Mouse (Mus musculus) forebrain, embryonic 12.5 days (tissue): ENCODE data around the gene Bud23. TPM values are rescaled to one million over a fixed set of nuclear protein-coding genes. Genes with fewer than 3 reads are reported as not detected.
A peak's percentile ranks its signal among the peaks of the same experiment; 100 is the strongest.

Experiments
- ATAC-seq: fragments of 200-750 bp; cut with Nextera tagmentation; 2 replicates; pipeline ENCODE4 v1.8.0; 2017; ENCODE audit warnings: moderate TSS enrichment; ENCODE audit not compliant: low FRiP score
- H3K27ac ChIP-seq: fragments of 300-500 bp; sonication (generic); 2 replicates; pipeline ENCODE4 v1.5.1; 2016; ENCODE audit warnings: mild to moderate bottlenecking
- H3K27me3 ChIP-seq: fragments of 300-500 bp; sonication (generic); 2 replicates; pipeline ENCODE4 v1.6.1; 2016; ENCODE audit warnings: mild to moderate bottlenecking
- H3K36me3 ChIP-seq: fragments of 300-500 bp; sonication (generic); replicated peaks from 2 replicates; pipeline ENCODE4 v1.6.1; 2016; ENCODE audit warnings: mild to moderate bottlenecking
- H3K4me1 ChIP-seq: fragments of 300-500 bp; sonication (generic); 2 replicates; pipeline ENCODE4 v1.6.1; 2016
- H3K4me2 ChIP-seq: fragments of 300-500 bp; sonication (generic); 2 replicates; pipeline ENCODE4 v1.6.1; 2016; ENCODE audit warnings: mild to moderate bottlenecking, moderate library complexity
- H3K4me3 ChIP-seq: fragments of 300-500 bp; sonication (generic); replicated peaks from 2 replicates; pipeline ENCODE4 v1.5.1; 2016; ENCODE audit warnings: mild to moderate bottlenecking
- H3K9ac ChIP-seq: fragments of 300-500 bp; sonication (generic); 2 replicates; pipeline ENCODE4 v1.6.1; 2016; ENCODE audit warnings: mild to moderate bottlenecking
- H3K9me3 ChIP-seq: fragments of 300-500 bp; sonication (generic); 2 replicates; pipeline ENCODE4 v1.6.1; 2016
- WGBS: fragments of 180-500 bp; shearing (Covaris S2); methylation state at CpG from one replicate; pipeline ENCODE4 v1.1.7; 2016; 5-methylcytosine and 5-hydroxymethylcytosine counted together
- polyA plus RNA-seq: library from polyadenylated mRNA; unstranded; fragments of >200 nt; fragmentation: Nextera tagmentation; extraction: Ambion mirVana; gene quantifications from 2 replicates; pipeline ENCODE4 v1.2.1, GENCODE M21; 2016

Bud23 gene
- polyA plus RNA-seq, 1 experiment from 2014 or later: 125 TPM

DNA sequence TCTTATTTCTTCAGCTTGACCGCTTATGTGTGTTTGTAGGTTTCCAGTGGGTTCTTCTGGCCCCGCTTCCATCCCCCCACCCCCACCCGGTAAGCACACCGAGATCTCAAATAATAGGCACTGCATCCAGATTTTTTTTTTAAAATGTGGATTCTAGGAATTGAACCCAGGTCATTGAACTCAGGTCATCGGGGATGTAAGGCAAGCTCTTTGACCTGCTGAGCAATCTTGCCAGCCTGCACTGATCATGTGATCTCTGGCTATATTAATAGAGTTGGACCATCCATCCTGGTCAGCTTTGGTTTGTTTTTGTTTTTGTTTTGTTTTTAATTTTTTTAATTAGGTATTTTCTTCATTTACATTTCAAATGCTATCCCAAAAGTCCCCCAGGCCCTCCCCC, 32.2 kb downstream of the Bud23 start:
- Histone ChIP-seq H3K36me3 (no peaks in the 10 kb centered on the region; the same call in 1 of the 2 replicates), H3K4me3 (no peak overlapping the region), H3K9me3 (no peaks in the 10 kb centered on the region), H3K27me3 (no peaks in the 10 kb centered on the region), H3K9ac (no peak overlapping the region), H3K27ac (no peak overlapping the region), H3K4me1 (peaks cover 2% of the 10 kb centered on the region; the same call in 1 of the 2 replicates), H3K4me2 (no peak overlapping the region)
- 94% methylated on average over 5 of the region's 5 CpGs for WGBS
- ATAC-seq: no peak

DNA sequence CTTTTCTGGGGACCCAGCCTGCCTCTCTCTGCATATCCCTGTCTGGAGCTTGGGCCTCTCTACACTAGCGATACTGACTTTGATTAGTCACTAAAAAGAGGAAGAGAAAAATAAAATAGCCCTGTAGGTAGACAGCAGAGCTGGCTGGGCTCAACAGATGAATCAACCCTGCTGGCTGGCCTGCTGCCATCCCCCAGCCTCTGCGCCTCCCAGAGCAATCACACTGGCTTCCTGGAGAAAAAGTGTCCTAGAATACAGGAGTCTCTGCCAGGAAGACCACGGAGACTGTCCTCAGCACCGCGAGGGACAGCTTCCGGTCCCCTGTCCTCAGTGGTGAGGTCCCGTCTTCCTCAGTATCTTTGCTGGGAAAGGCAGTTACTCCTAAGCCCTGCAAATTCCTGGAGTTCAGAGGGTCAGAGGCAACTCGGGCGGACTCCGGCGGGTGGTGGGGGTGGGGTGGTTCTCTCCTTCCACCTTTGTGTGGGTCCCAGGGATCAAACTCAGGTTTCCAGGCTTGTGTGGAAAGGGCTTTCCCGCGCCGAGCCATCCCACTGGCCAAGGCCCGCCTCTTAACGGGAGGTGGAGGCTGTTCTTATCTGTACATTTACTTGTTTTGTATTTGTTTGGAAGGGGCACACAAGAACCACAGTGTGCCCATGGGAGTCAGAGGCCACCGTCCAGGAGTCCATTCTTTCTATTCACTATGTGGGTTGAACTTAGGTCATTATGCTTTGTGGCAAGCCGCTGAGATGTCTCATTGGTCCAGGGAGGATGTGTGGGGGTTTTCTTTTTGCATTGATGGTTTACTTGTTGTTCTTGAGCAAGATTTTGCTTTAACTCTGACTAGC, 35.5 kb downstream of the Bud23 start:
- Histone ChIP-seq H3K36me3 (no peaks in the 10 kb centered on the region), H3K4me1 (peaks cover 10% of the 10 kb centered on the region), H3K27me3 (peaks cover 10% of the 10 kb centered on the region; the same call in 1 of the 2 replicates), H3K27ac (no peak overlapping the region), H3K9ac (no peak overlapping the region), H3K4me2 (no peak overlapping the region), H3K9me3 (no peaks in the 10 kb centered on the region), H3K4me3 (no peak overlapping the region)
- 57% methylated on average over 18 of the region's 18 CpGs for WGBS
- no peak for ATAC-seq

DNA sequence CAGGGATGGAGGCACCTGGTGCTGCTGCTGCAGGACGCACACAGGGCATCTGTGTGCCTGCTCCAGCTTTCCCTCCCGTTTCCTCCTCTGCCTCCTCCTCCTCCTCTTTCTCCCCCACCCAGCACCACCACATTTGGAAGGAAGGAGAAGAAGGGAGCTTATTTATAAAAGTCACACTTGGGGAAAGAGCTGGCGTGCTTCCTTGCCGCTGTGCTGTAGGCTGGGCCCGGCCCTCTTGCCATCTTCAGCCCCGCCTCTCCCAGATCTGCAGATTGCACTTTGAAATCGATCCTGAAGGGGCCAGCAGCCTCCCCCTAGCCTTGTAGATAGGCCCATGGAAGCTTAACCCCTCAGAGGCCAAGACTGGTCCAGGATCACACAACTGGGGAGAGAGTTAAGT, 38.9 kb downstream of the Bud23 start:
- no peak overlapping the region for H3K27ac ChIP-seq
- H3K4me3 ChIP-seq: no peak overlapping the region
- H3K4me2 ChIP-seq: 0 out of 2 replicates have a peak overlapping the region, but pooled peaks have one; percentile 4
- H3K9ac ChIP-seq: 0 out of 2 replicates have a peak overlapping the region, but pooled peaks have one; percentile 1
- no peak for ATAC-seq
- WGBS: 32% methylated on average over 7 of the region's 7 CpGs
- peaks cover 18% of the 10 kb centered on the region; the same call in 1 of the 2 replicates for H3K27me3 ChIP-seq
- no peaks in the 10 kb centered on the region for H3K36me3 ChIP-seq
- peaks cover 15% of the 10 kb centered on the region for H3K4me1 ChIP-seq
- H3K9me3 ChIP-seq: no peaks in the 10 kb centered on the region

DNA sequence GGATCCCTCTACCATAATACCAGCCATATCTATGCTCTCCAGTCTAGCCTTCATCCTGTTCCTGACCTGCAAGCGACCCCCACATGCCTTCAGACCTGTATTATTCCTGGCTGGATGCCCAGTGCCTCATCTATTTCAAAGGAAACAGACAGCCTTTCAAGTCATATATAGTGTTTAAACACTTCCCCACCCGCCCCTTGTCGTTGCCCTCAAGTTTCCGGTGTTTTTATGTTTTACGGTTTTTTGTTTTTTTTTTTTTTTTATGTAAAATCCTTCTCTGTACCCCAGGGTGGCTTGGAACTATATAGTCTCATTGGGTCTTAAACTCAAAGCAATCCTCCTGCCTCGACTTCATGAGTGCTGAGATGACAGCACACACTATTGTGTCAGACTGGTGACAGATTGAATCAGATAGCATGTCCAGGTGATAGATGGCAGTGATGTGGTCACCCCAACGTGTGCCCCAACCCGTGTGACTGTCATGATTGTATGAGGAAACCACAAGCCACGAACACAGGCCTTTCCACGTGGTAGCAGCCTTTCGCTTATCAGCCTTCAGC, 40.0 kb downstream of the Bud23 start:
- Histone ChIP-seq H3K27me3 (peaks cover 21% of the 10 kb centered on the region; the same call in 1 of the 2 replicates), H3K4me3 (peak overlapping the region; percentile 70; the same call in 1 of the 2 replicates), H3K9me3 (no peaks in the 10 kb centered on the region), H3K9ac (no peak overlapping the region), H3K4me1 (peaks cover 15% of the 10 kb centered on the region), H3K27ac (no peak overlapping the region), H3K4me2 (peak overlapping the region; percentile 97), H3K36me3 (no peaks in the 10 kb centered on the region)
- ATAC-seq: no peak
- WGBS: 79% methylated on average over 11 of the region's 11 CpGs

DNA sequence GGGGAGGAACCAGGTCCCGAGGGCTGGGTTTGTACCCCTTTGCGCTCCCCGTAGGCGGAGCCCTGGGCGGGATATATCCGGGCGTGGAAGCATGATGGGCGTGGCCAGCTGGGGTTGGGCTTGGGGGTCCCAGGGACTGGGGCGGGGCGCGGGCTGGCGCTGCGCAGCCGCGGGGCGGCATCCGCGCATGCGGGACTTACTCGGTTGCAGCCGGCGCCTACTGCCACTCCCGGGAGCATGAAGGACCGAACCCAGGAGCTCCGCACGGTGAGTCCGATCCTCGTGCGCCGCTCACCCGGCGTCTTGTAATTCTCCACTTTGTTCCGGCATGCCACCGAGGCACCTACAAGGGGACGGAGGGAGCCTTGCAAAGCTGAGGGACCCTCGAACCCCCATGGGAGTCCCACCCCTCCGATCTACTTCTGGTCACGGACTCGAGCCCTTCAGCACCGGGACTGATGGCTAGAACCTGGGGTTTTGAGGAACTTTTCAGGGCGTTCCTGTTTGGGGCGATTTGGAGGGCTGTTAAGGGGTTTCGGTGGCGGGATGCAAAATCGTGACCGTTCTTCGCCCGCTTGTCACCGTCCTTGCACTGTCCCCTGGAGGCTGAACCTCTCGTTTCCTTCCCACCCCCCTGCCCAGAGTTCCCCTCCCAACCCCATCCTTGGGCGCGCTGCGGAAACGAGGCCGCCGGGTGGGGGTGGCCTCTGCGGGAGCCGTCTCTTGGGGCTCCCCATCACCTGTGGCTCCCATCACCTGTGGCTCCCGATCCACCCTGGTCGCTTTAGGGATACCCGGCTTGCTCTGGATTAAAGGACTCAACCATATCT, 41.2 kb downstream of the Bud23 start, which contains the start of gene Stx1a:
TSS of gene Stx1a (plus strand) at position 139 of the 830 bp plus-strand sequence.
- 0 out of 2 replicates have a peak within 1 kb of the TSS, but pooled peaks have one; percentile 5 for H3K27ac ChIP-seq

DNA sequence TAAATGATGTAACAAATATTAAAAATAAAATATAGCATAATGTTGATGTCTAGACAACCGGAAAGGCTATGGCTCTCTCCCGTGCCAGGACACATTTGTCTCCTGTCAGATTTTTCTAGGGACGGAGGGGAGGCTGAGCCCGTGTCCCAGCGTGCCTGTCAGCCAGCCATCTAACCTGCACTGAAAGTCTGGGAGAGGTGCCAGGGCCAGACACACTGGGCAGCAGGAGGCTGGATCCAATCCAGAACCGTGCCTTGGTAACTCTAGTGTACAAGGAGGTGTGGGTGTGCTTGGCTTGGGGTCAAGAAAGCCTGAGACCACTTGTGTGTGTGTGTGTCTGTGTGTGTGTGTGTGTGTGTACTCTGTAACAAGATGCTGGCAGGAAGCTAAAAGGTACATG, 42.9 kb downstream of the Bud23 start:
- no peak overlapping the region for H3K27ac ChIP-seq
- H3K36me3 ChIP-seq: no peaks in the 10 kb centered on the region
- no peak overlapping the region for H3K9ac ChIP-seq
- WGBS: 83% methylated on average over 6 of the region's 6 CpGs
- no peaks in the 10 kb centered on the region for H3K9me3 ChIP-seq
- no peak overlapping the region for H3K4me3 ChIP-seq
- no peak overlapping the region for H3K4me2 ChIP-seq
- H3K4me1 ChIP-seq: peaks cover 13% of the 10 kb centered on the region
- H3K27me3 ChIP-seq: peaks cover 21% of the 10 kb centered on the region; the same call in 1 of the 2 replicates
- no peak for ATAC-seq

More for the DNA sequence above, 41.2 kb downstream of the Bud23 start, which contains the start of gene Stx1a:
- no peaks in the 10 kb centered on the region for H3K9me3 ChIP-seq
- peaks cover 21% of the 10 kb centered on the region; the same call in 1 of the 2 replicates for H3K27me3 ChIP-seq
- no peaks in the 10 kb centered on the region for H3K36me3 ChIP-seq
- H3K4me3 ChIP-seq: peak within 1 kb of the TSS; percentile 70
- peak; percentile 97 for ATAC-seq
- under 1% methylated on average over 48 of the region's 61 CpGs for WGBS
- H3K4me2 ChIP-seq: peak within 1 kb of the TSS; percentile 97
- H3K9ac ChIP-seq: peak within 1 kb of the TSS; percentile 83
- peaks cover 14% of the 10 kb centered on the region for H3K4me1 ChIP-seq

DNA sequence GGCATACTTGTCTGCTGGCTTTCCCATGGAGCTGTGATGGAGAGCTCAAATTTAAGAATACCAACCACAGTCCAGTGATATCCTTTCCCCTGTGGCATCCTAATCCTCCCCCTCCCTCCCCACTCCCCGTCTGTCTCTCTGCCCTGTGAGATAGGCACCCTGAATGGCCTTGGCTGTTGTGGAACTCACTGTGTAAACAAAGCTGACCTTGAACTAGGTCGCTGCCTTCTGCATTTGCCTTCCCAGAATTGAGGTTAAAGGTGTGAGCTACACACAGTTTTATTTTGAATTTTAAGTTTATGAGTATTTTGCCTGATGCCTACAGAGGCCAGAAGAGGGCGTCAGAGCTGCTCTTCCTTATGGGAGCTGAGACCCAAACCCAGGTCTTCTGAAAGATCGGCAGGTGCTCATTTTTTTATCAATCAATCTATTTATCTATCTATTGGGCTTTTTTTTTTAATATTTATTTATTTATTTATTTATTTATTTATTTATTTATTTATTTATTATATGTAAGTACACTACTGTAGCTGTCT, 48.5 kb downstream of the Bud23 start:
- Histone ChIP-seq H3K36me3 (no peaks in the 10 kb centered on the region), H3K4me1 (peaks cover 21% of the 10 kb centered on the region), H3K27me3 (peaks cover 16% of the 10 kb centered on the region; the same call in 1 of the 2 replicates), H3K4me2 (no peak overlapping the region), H3K27ac (no peak overlapping the region), H3K9me3 (no peaks in the 10 kb centered on the region), H3K4me3 (no peak overlapping the region), H3K9ac (no peak overlapping the region)
- 64% methylated on average over 4 of the region's 4 CpGs for WGBS
- ATAC-seq: no peak

DNA sequence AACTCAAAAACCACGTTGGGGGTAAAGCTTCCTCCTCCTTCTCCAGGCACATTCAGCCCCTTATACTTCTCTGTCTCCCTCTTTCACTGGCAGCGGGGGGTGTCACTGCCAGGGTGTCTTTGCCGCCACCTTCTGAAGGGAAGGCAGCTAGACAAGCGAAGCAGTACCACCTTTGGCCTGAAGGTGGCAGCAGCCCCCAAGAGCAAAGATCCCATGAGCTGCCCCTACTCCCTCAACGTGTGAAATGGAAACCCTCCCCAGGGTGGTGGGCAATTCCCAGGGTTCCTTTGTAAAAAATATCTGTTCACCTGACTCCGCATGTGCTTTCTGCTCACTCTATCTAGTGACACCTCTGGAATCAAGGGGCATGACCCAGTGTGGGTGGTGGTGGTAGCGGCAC, 49.3 kb downstream of the Bud23 start:
- Histone ChIP-seq H3K4me3 (no peak overlapping the region), H3K4me2 (no peak overlapping the region), H3K9me3 (no peaks in the 10 kb centered on the region), H3K27me3 (peaks cover 10% of the 10 kb centered on the region; the same call in 1 of the 2 replicates), H3K9ac (no peak overlapping the region), H3K27ac (no peak overlapping the region), H3K36me3 (no peaks in the 10 kb centered on the region), H3K4me1 (peaks cover 29% of the 10 kb centered on the region)
- ATAC-seq: peak; percentile 59; the same call in 1 of the 2 replicates
- 16% methylated on average over 7 of the region's 7 CpGs for WGBS

DNA sequence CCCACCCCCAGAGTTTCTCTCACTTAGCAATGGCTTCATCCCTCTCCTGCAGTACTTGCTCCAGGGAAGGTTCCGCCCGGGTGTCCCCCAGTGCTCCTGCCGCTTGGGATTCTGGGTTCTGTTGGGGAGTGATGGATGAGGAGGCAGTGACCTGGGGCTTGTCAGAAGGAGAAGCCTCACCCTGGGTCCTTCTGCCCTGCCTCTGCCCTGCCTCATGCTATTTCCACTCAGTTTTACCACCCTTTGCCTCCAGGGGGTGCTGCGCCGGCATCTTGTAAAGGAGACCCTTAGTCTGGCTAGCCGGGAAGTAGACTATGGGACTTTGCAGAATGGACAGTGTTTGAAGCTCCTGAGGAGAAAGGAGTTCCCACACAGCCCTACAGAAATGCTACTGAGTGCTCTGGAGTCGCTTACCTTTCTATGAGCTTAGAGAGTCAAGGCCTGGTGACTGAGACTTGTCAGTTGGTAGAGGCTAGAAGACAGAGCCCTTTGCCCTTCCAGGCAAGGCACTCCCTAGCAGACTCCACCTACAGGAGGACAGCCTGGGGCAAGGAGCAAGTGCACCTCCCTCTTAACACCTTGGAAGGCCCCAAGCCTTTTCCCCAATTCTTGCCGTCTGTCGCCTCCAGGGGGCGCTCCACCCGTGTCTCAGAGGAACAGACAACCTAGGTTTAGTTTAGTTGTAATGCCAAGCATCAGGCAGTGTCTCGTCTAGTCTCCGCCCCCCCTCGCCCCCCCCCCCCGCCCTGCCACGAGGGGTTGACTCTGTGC, 51.9 kb downstream of the Bud23 start:
- WGBS: 3% methylated on average over 16 of the region's 16 CpGs
- Histone ChIP-seq H3K27me3 (peaks cover 10% of the 10 kb centered on the region; the same call in 1 of the 2 replicates), H3K4me3 (no peak overlapping the region), H3K9ac (no peak overlapping the region), H3K4me1 (peaks cover 41% of the 10 kb centered on the region), H3K9me3 (no peaks in the 10 kb centered on the region), H3K27ac (peak overlapping the region; percentile 54; the same call in 1 of the 2 replicates), H3K4me2 (peak overlapping the region; percentile 13; the same call in 1 of the 2 replicates), H3K36me3 (no peaks in the 10 kb centered on the region)
- no peak for ATAC-seq

DNA sequence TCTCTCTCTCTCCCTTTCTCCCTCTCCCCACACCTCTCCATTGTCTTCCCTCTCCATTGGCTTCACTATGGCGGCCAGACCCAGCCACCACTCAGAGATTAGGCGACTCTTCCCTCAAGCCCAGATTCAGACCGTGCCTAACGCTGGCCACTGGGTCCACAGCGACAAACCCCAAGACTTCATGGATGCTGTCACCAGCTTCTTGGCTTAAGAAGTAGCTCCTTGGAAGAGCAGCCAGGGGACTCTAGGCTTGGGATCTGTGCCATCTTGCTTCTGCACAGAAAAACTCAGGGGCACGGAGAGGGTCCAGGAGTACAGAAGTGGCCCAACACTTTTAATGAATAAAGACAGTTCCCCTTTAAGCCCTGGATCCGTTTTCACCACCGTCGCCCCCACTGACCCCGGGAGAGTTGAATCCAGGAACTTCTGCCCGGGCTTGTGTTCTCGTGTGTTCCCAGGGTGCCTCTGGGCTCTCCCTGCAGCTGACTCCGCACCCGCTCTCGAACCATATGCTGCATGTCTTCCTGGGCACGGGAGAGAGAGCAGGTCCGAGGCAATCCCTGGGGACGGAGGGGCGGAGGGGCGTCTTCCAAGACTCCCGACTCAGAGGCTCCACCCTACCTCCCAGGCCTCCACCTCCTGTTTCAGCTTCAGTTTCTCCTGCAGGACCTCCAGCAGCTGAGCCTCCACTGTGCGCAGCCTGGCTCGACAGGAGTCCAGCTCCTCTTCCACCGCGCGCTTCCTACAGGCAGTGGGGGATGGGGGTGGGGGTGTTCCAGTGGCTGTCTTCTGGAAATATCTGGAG, 52.7 kb downstream of the Bud23 start:
- no peak overlapping the region for H3K9ac ChIP-seq
- no peak for ATAC-seq
- no peak overlapping the region; the same call in 1 of the 2 replicates for H3K4me3 ChIP-seq
- H3K27me3 ChIP-seq: peaks cover 13% of the 10 kb centered on the region; the same call in 1 of the 2 replicates
- H3K4me2 ChIP-seq: peak overlapping the region; percentile 13; the same call in 1 of the 2 replicates
- H3K27ac ChIP-seq: no peak overlapping the region
- H3K36me3 ChIP-seq: no peaks in the 10 kb centered on the region
- peaks cover 42% of the 10 kb centered on the region for H3K4me1 ChIP-seq
- 29% methylated on average over 26 of the region's 26 CpGs for WGBS
- no peaks in the 10 kb centered on the region for H3K9me3 ChIP-seq
